Mouse (Mus musculus): ENCODE measurements around the gene Nupr1.

The Nupr1 gene

GRCm38 (mm10) chr7:126630824-126631518, at the start of gene Nupr1:
Gene Nupr1 (minus strand): TSS chr7:126630861.
- DNase-seq (ENCODE audit: low read depth, low spot score) = no peak

- DNase-seq (ENCODE audit: low read depth, low spot score) = no peak
Measured at GRCm38 (mm10) chr7:126679683-126680082, 49.0 kb upstream of the Nupr1 start.

DNA sequence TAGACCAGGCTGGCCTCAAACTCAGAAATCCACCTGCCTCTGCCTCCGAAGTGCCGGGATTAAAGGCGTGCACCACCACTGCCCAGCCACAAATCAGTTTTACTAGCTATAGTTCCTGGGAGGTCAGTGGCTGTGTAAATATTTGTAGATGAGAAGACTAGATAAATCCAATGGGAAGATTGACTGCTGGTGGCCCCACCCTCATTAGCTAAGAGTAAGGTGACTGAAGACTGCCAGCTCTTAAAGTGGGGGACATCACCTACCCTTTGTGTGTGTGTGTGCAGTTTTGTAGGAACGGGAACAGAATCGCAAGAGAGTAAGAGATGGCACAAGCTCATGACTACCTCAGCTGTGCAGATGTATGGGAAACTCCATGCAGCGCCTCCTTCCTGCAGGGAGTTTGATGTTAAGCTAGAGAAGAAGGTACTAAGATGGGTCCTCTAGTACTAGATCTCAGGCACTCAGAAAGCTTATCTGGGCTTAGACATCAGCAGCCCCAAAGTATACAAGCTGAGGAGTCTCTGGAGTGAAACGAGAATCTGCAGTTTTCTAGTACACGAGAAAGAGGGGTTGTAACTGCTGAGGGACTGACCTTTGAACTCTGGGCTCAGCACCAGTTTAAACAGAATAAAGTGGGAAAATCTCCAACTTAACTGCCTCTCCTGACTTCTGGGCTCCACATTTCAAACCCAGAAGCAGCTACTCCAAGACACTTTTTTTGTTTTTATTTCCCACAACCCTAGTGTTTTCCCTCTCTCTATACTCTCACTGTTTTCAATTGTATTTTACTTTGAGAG, 48.1 kb upstream of the Nupr1 start:
- no peak for DNase-seq (ENCODE audit: low read depth, low spot score)

DNA sequence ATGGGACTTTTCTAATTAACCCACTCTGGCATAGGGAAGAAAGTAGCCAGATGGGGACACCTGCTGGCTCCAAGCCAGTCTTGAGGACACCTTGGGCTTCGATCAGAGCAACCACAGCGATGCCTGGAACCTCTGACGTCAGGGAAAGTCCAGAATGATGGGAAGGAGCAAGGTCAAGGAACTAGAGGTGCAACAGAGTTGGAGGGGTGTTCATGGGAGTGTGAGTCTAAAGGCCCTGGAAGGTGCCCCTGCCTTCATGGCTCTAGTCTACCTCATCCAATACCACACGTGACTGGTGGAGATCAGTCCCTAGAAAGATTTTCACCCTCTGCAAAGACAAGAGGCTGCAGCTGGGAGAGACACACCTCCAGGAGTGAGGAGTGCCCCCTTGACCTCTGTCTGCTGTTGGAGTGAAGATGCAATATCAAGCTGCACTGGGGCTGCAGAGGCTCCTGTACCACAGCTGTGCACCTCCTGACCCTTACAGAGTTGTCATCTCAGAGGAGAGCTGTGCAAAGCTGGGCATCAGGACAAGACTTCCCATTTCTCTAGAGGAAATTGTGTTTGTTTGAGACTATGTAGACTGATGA, 46.1 kb upstream of the Nupr1 start:
- DNase-seq (ENCODE audit: low read depth, low spot score) = no peak

DNA sequence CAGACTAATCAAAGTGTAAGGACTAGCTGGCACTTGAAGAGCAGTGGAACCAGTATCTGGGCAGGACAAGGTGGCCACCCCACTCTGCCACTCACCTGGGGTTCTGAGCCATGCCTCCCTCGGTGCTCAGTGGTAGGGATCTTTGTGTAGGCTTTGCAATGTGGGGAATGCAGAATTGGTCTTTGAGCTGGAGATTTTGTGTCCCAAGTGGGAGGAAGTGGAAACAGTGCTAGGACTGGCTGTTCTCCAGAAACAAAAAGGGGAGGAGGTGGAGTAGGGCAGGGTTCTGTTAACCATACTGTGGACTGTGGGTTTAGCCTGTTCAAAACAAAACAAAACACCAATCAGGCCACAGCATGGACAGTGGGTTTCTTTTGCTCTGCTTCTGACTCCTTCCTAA, 45.5 kb upstream of the Nupr1 start, which contains the start of gene Sult1a1:
Gene Sult1a1 (minus strand): TSS at position 226 of the 400 bp plus-strand sequence.
- DNase-seq (ENCODE audit: low read depth, low spot score) = no peak

DNA sequence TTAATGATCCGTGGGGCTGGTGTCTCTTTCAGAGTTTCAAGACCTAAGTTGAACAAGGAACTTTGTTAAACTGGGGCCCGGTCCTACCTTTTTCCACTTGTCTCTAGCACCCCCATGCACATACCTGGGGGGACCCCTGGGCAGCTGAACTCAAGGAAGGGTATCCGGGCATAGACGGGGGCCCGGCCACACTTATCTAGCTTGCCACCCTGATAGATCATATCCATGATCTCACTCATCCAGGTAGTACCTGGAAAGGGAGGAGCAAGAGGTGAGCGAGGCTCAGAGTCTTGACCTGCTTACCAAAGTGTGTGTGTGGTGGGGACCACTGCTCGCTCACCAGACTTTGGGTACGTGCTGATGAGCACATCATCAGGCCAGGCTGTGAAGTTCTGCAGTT, 44.4 kb upstream of the Nupr1 start:
- no peak for DNase-seq (ENCODE audit: low read depth, low spot score)

DNA sequence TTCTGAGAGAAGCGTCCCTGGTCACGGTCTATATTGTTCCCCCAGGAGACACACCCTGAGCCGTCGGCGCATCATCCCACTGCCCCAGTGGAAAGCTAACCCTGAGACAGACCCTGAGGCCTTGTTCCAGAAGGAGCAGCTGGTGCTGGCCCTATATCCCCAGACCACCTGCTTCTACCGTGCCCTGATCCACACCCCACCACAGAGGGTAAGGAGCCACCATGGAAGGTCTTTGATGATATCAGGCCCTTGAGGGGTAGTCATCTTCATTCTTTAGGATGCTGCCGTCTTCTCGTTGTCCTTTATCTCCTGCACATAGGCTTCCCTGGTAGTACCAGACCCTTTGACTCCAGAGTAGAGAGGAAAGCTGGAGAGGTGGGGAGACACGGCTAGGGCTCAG, 41.5 kb upstream of the Nupr1 start:
- no peak for DNase-seq (ENCODE audit: low read depth, low spot score)

- DNase-seq (ENCODE audit: low read depth, low spot score) = no peak
Measured at GRCm38 (mm10) chr7:126670152-126670551, 39.5 kb upstream of the Nupr1 start.

GRCm38 (mm10) chr7:126668452-126668851, 37.8 kb upstream of the Nupr1 start:
- no peak for DNase-seq (ENCODE audit: low read depth, low spot score)

- no peak for DNase-seq (ENCODE audit: low read depth, low spot score)
Measured at GRCm38 (mm10) chr7:126667495-126668090, 36.9 kb upstream of the Nupr1 start.

DNA sequence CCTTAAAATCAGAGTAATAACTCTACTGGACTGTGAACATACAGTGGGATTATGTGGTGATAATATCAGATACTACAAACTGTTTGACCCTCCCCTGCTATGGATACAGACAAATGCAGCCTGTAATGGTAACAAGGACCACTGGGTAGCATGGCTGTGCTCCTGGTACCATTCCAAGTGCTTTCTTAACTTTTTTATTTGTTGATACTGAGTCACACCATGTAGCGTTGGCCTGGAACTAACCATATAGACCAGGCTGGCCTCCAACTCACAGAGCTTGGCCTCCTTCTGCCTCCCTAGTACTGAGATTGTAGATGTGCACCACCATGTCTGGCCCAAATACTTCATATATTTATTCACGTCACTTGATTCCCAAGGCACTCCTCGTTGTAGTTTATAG, 34.6 kb upstream of the Nupr1 start:
- no peak for DNase-seq (ENCODE audit: low read depth, low spot score)

GRCm38 (mm10) chr7:126663646-126664045, 33.0 kb upstream of the Nupr1 start:
- DNase-seq (ENCODE audit: low read depth, low spot score) = no peak

DNA sequence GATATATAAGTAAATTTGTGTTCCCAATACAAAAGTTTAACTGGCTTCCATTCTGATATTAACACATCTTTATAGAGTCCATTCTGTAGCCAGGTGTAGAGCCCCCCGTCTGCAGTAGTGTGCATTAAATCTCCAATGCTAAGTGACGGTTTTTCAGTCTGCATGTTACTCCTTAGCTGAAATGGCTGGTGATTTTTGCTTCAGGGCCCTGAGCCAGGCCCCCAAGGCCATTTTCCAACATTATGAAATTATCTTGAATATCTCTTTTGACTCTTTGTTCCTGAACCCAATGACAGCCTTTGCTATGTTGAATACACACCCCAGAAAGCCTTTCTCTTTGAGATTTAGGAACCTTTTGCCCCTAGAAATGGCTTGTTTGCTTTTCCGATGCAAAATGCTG, 29.1 kb upstream of the Nupr1 start:
- DNase-seq (ENCODE audit: low read depth, low spot score) = no peak

GRCm38 (mm10) chr7:126657522-126657921, 26.9 kb upstream of the Nupr1 start:
- no peak for DNase-seq (ENCODE audit: low read depth, low spot score)

- DNase-seq (ENCODE audit: low read depth, low spot score) = no peak
Measured at GRCm38 (mm10) chr7:126655695-126656094, 25.0 kb upstream of the Nupr1 start.

- no peak for DNase-seq (ENCODE audit: low read depth, low spot score)
Measured at GRCm38 (mm10) chr7:126653991-126654390, 23.3 kb upstream of the Nupr1 start.

DNA sequence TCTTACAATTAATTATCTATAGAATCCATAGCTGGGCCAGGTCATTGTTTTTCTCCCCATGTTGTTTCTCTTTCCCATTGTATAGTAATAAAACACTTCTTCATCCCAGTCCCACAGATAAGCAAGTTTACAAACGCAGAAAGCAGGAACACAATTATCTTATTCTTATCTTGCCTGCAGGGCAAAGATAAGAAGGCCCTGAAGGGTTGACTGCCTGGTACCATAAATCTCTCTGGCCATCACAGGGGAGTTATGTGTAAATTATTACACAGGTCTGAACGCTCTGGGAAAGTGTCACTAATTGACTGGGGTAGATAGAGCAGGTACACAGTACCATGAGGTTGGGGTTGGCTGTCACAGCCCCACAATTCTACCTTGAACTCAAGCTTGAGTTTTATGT, 20.2 kb upstream of the Nupr1 start:
- peak; percentile 30 for DNase-seq (ENCODE audit: low read depth, low spot score)

DNA sequence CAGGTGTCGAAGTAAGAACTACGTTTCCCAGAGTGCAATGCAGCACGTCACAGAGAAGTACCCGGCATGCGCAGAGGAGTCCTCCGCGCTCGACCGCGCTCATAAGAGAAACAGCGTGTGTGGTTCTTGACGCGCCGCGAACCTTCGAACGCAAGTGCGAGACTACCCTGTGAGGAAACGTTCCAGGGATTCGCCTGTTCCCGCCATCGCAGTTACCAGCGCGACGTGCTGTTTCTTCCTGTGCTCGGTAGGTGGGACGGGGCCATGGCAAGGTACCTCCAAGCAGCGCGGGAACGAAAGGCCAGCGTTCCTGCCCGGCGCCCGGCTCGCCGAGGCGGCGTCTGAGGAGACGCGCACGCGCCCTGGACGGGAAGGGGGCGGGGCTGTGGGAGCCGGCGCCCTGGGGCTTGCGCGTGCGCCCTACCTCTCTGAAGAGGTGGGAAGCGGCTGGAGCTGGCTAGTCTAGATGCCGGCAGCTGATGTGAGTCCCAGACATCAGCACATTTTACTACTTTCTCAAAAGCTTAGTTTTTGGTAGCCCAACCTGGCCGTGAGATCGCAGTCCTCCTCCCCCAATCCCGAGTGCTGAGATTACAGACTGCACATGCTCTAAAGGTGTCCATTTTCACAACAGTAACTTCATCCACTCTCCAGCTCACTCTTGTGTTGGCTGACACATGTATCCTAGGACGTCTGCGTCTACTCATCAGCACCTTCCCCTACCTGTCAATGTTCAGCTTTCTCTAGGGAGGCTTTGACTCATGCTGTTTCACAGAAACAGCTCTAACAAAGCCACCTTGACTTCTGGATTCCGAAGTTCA, 18.8 kb upstream of the Nupr1 start, which contains the start of gene Sgf29:
Gene Sgf29 (plus strand): TSS at position 79 of the 821 bp plus-strand sequence.
- DNase-seq (ENCODE audit: low read depth, low spot score) = peak; percentile 82

DNA sequence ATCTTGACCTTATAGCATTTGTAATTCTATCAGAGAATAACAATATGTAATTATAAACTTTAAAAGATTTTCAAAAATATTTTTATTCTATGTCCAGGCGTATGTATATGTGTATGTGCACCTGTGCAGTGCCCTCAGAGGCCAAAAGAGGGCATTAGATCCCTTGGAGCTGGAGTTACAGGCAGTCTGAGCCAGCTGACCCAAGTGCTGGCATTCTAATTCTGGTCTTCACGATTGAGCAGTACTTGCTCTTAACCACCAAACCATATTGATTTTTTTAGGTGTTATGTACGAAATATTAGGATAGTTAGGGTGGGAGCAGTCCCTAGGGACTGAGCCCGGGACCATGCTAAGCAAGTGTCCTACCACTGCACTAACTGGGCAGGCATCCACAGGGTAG, 17.8 kb upstream of the Nupr1 start:
- no peak for DNase-seq (ENCODE audit: low read depth, low spot score)

DNA sequence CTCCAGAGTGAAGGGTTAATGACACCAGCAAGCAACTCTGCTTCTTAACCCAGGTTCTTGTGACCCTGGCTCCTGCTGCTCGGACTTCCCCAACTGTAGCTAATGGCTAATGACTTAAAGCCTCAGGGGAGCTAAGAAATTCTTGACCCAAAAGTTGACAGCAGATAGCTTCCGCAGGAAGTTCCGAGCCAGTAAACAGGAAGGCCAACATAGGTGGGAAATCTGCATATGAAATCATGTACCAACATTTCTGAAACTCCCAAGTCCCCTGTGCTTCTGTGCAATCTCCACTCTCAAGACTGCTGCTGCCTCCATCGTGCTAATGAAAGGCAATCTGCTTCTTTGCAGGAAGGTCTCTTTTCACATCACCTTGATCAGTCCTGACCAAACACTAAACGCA, 15.0 kb upstream of the Nupr1 start:
- no peak for DNase-seq (ENCODE audit: low read depth, low spot score)

- no peak for DNase-seq (ENCODE audit: low read depth, low spot score)
Measured at GRCm38 (mm10) chr7:126644914-126645313, 14.3 kb upstream of the Nupr1 start.

Measured in c-Kit-negative CD71-positive TER-119-positive erythroid progenitor cells, embryonic 14.5 days (primary cell).